Mouse (Mus musculus): ENCODE results near the gene Adamts3. TPM values are rescaled to one million over a fixed set of nuclear protein-coding genes. Genes with fewer than 3 reads are reported as not detected.

Adamts3 gene
- polyA plus RNA-seq (2015; fragmentation: Nextera tagmentation; extraction: Ambion mirVana) = 3.8 and 4.3 TPM in 2 replicates

- Histone ChIP-seq H3K27me3 (no peaks in the 10 kb centered on the region), H3K9me3 (no peaks in the 10 kb centered on the region), H3K4me1 (replicated peaks) (peaks cover 8% of the 10 kb centered on the region), H3K36me3 (no peaks in the 10 kb centered on the region), H3K4me3 (peak within 1 kb of the TSS; percentile 73), H3K9ac (peak within 1 kb of the TSS; percentile 63), H3K4me2 (peak within 1 kb of the TSS; percentile 97), H3K27ac (replicated peaks) (0 out of 2 replicates have a peak within 1 kb of the TSS, but pooled peaks have one; percentile 41)
- WGBS = under 1% methylated on average over 62 of the region's 78 CpGs
- ATAC-seq (ENCODE audit: low FRiP score, low read depth) = peak; percentile 92
Measured at GRCm38 (mm10) chr5:89883051-89883907, at the start of gene Adamts3. TSS of gene Adamts3 (minus strand) at chr5:89883334.

- Histone ChIP-seq H3K27ac (replicated peaks) (no peak overlapping the region), H3K4me1 (replicated peaks) (no peaks in the 10 kb centered on the region), H3K36me3 (no peaks in the 10 kb centered on the region), H3K4me3 (no peak overlapping the region), H3K9me3 (no peaks in the 10 kb centered on the region), H3K9ac (no peak overlapping the region), H3K4me2 (no peak overlapping the region), H3K27me3 (no peaks in the 10 kb centered on the region)
- no peak for ATAC-seq (ENCODE audit: low FRiP score, low read depth)
- WGBS = 92% methylated on average over 4 of the region's 4 CpGs
Measured at GRCm38 (mm10) chr5:89931511-89931910, 48.4 kb upstream of the Adamts3 start.

- Histone ChIP-seq H3K4me3 (no peak overlapping the region), H3K4me1 (replicated peaks) (peaks cover 10% of the 10 kb centered on the region), H3K27ac (replicated peaks) (no peak overlapping the region), H3K9ac (no peak overlapping the region), H3K4me2 (no peak overlapping the region), H3K36me3 (no peaks in the 10 kb centered on the region), H3K27me3 (no peaks in the 10 kb centered on the region), H3K9me3 (no peaks in the 10 kb centered on the region)
- ATAC-seq (ENCODE audit: low FRiP score, low read depth) = no peak
Measured at GRCm38 (mm10) chr5:89912359-89912758, 29.2 kb upstream of the Adamts3 start.

GRCm38 (mm10) chr5:89911950-89912349 lies 28.8 kb upstream of the Adamts3 start:
- no peak overlapping the region for H3K9ac ChIP-seq
- no peaks in the 10 kb centered on the region for H3K9me3 ChIP-seq
- H3K4me1 ChIP-seq (replicated peaks) = peaks cover 14% of the 10 kb centered on the region
- no peaks in the 10 kb centered on the region for H3K27me3 ChIP-seq
- 17% methylated on average over 7 of the region's 7 CpGs for WGBS
- peak; percentile 78 for ATAC-seq (ENCODE audit: low FRiP score, low read depth)
- no peak overlapping the region for H3K4me3 ChIP-seq
- peak overlapping the region; percentile 23; the same call in 1 of the 2 replicates for H3K4me2 ChIP-seq
- no peak overlapping the region for H3K27ac ChIP-seq (replicated peaks)
- H3K36me3 ChIP-seq = no peaks in the 10 kb centered on the region

- Histone ChIP-seq H3K4me1 (replicated peaks) (peaks cover 16% of the 10 kb centered on the region), H3K4me2 (no peak overlapping the region), H3K27me3 (no peaks in the 10 kb centered on the region), H3K27ac (replicated peaks) (no peak overlapping the region), H3K36me3 (no peaks in the 10 kb centered on the region), H3K9me3 (no peaks in the 10 kb centered on the region), H3K4me3 (no peak overlapping the region), H3K9ac (no peak overlapping the region)
- WGBS = 44% methylated on average over 4 of the region's 4 CpGs
- ATAC-seq (ENCODE audit: low FRiP score, low read depth) = no peak
Measured at GRCm38 (mm10) chr5:89911508-89911907, 28.4 kb upstream of the Adamts3 start.

GRCm38 (mm10) chr5:89906884-89907431 lies 23.8 kb upstream of the Adamts3 start:
- Histone ChIP-seq H3K36me3 (no peaks in the 10 kb centered on the region), H3K4me1 (replicated peaks) (peaks cover 14% of the 10 kb centered on the region), H3K4me2 (no peak overlapping the region), H3K27me3 (no peaks in the 10 kb centered on the region), H3K27ac (replicated peaks) (no peak overlapping the region), H3K9ac (no peak overlapping the region), H3K4me3 (no peak overlapping the region), H3K9me3 (no peaks in the 10 kb centered on the region)
- 13% methylated on average over 13 of the region's 13 CpGs for WGBS
- no peak for ATAC-seq (ENCODE audit: low FRiP score, low read depth)

GRCm38 (mm10) chr5:89901026-89901425 lies 17.9 kb upstream of the Adamts3 start:
- no peak overlapping the region for H3K27ac ChIP-seq (replicated peaks)
- H3K9ac ChIP-seq = no peak overlapping the region
- no peaks in the 10 kb centered on the region for H3K36me3 ChIP-seq
- no peak overlapping the region for H3K4me3 ChIP-seq
- H3K4me2 ChIP-seq = no peak overlapping the region
- H3K9me3 ChIP-seq = no peaks in the 10 kb centered on the region
- no peaks in the 10 kb centered on the region; the same call in 1 of the 2 replicates for H3K4me1 ChIP-seq (replicated peaks)
- 88% methylated on average over 5 of the region's 5 CpGs for WGBS
- no peaks in the 10 kb centered on the region for H3K27me3 ChIP-seq
- no peak for ATAC-seq (ENCODE audit: low FRiP score, low read depth)

GRCm38 (mm10) chr5:89897495-89897894 lies 14.4 kb upstream of the Adamts3 start:
- Histone ChIP-seq H3K4me2 (no peak overlapping the region), H3K27me3 (no peaks in the 10 kb centered on the region), H3K4me1 (replicated peaks) (no peaks in the 10 kb centered on the region; the same call in 1 of the 2 replicates), H3K9me3 (no peaks in the 10 kb centered on the region), H3K36me3 (no peaks in the 10 kb centered on the region), H3K27ac (replicated peaks) (no peak overlapping the region), H3K4me3 (no peak overlapping the region), H3K9ac (no peak overlapping the region)
- WGBS = 58% methylated on average over 9 of the region's 9 CpGs
- no peak; the same call in 1 of the 2 replicates for ATAC-seq (ENCODE audit: low FRiP score, low read depth)

GRCm38 (mm10) chr5:89895520-89895919 lies 12.4 kb upstream of the Adamts3 start:
- H3K4me3 ChIP-seq = no peak overlapping the region
- 86% methylated on average over 7 of the region's 7 CpGs for WGBS
- H3K4me1 ChIP-seq (replicated peaks) = no peaks in the 10 kb centered on the region; the same call in 1 of the 2 replicates
- no peak overlapping the region for H3K9ac ChIP-seq
- no peak overlapping the region for H3K4me2 ChIP-seq
- ATAC-seq (ENCODE audit: low FRiP score, low read depth) = no peak
- no peaks in the 10 kb centered on the region for H3K36me3 ChIP-seq
- no peaks in the 10 kb centered on the region for H3K9me3 ChIP-seq
- H3K27me3 ChIP-seq = no peaks in the 10 kb centered on the region
- no peak overlapping the region for H3K27ac ChIP-seq (replicated peaks)

- H3K4me2 ChIP-seq = no peak overlapping the region
- no peak overlapping the region for H3K27ac ChIP-seq (replicated peaks)
- H3K4me1 ChIP-seq (replicated peaks) = peaks cover 8% of the 10 kb centered on the region
- H3K4me3 ChIP-seq = no peak overlapping the region
- H3K9me3 ChIP-seq = no peaks in the 10 kb centered on the region
- WGBS = 66% methylated on average over 4 of the region's 4 CpGs
- H3K27me3 ChIP-seq = no peaks in the 10 kb centered on the region
- ATAC-seq (ENCODE audit: low FRiP score, low read depth) = no peak
- no peaks in the 10 kb centered on the region for H3K36me3 ChIP-seq
- H3K9ac ChIP-seq = no peak overlapping the region
Measured at GRCm38 (mm10) chr5:89884991-89885390, 1.9 kb upstream of the Adamts3 start.

GRCm38 (mm10) chr5:89883908-89884204 lies 722 bp upstream of the Adamts3 start:
- Histone ChIP-seq H3K36me3 (no peaks in the 10 kb centered on the region), H3K27me3 (no peaks in the 10 kb centered on the region), H3K4me2 (peak overlapping the region; percentile 97), H3K9ac (no peak overlapping the region), H3K4me1 (replicated peaks) (peaks cover 8% of the 10 kb centered on the region), H3K9me3 (no peaks in the 10 kb centered on the region), H3K27ac (replicated peaks) (no peak overlapping the region), H3K4me3 (peak overlapping the region; percentile 73)
- ATAC-seq (ENCODE audit: low FRiP score, low read depth) = no peak
- WGBS = 7% methylated on average over 8 of the region's 8 CpGs

GRCm38 (mm10) chr5:89882091-89882734 lies 921 bp downstream of the Adamts3 start:
- peak overlapping the region; percentile 97 for H3K4me2 ChIP-seq
- H3K4me3 ChIP-seq = peak overlapping the region; percentile 73
- peak; percentile 68 for ATAC-seq (ENCODE audit: low FRiP score, low read depth)
- no peaks in the 10 kb centered on the region for H3K9me3 ChIP-seq
- WGBS = under 1% methylated on average over 30 of the region's 35 CpGs
- H3K27ac ChIP-seq (replicated peaks) = no peak overlapping the region
- H3K36me3 ChIP-seq = no peaks in the 10 kb centered on the region
- H3K4me1 ChIP-seq (replicated peaks) = peaks cover 8% of the 10 kb centered on the region
- H3K27me3 ChIP-seq = no peaks in the 10 kb centered on the region
- peak overlapping the region; percentile 63 for H3K9ac ChIP-seq
